Mouse (Mus musculus) lung, adult 2 months (tissue): ENCODE data around the gene Hspb1. TPM values are rescaled to one million over a fixed set of nuclear protein-coding genes. Genes with fewer than 3 reads are reported as not detected.
A peak's percentile ranks its signal among the peaks of the same experiment; 100 is the strongest.

Experiments used
- DNase-seq: peaks from one replicate; pipeline ENCODE4 v3.0.0; 2022
- H3K4me1 ChIP-seq: fragments of 200-500 bp; 2 replicates; pipeline ENCODE4 v1.6.1; 2011; ENCODE audit warnings: low read length; ENCODE audit not compliant: control insufficient read depth, insufficient read depth
- H3K4me3 ChIP-seq: fragments of 200-500 bp; replicated peaks from 2 replicates; pipeline ENCODE3; 2011; ENCODE audit warnings: low read depth, mild to moderate bottlenecking, control low read depth, low read length; ENCODE audit errors: extremely low read depth
- CTCF ChIP-seq: fragments of 200-500 bp; IDR thresholded peaks from 2 replicates; pipeline ENCODE4 v1.5.1; 2011; ENCODE audit warnings: mild to moderate bottlenecking, low read length, control low read depth; ENCODE audit not compliant: insufficient read depth
- POLR2A ChIP-seq: fragments of 200-500 bp; IDR thresholded peaks from 2 replicates; pipeline ENCODE4 v1.6.1; 2011; ENCODE audit warnings: low read depth, mild to moderate bottlenecking, control low read depth, low read length, borderline replicate concordance; ENCODE audit errors: extremely low read depth
- WGBS: fragments of 180-500 bp; shearing (Covaris S2); methylation state at CpG from one replicate; pipeline ENCODE4 v1.1.7; 2018; 5-methylcytosine and 5-hydroxymethylcytosine counted together
- polyA plus RNA-seq: library from polyadenylated mRNA; depleted of rRNA; stranded (reverse); fragments of >200 nt; gene quantifications from 2 replicates; pipeline ENCODE4 v1.2.3, GENCODE M21; 2012

Gene Hspb1
- polyA plus RNA-seq, 1 experiment = 589 TPM

- no peak for TF ChIP-seq POLR2A
- no peak overlapping the region for H3K4me3 ChIP-seq
- peaks cover 24% of the 10 kb centered on the region for H3K4me1 ChIP-seq
- WGBS = 92% methylated on average over 8 of the region's 8 CpGs
- DNase-seq = no peak
Measured at GRCm38 (mm10) chr5:135917327-135918058, 29.8 kb downstream of the Hspb1 start.

- 89% methylated on average over 5 of the region's 5 CpGs for WGBS
- no peak for TF ChIP-seq POLR2A
- no peak for TF ChIP-seq CTCF
- DNase-seq = no peak
- H3K4me1 ChIP-seq = peaks cover 24% of the 10 kb centered on the region
- no peak overlapping the region for H3K4me3 ChIP-seq
Measured at GRCm38 (mm10) chr5:135918059-135918437, 30.3 kb downstream of the Hspb1 start.

- 94% methylated on average over 5 of the region's 5 CpGs for WGBS
- H3K4me3 ChIP-seq = no peak overlapping the region
- H3K4me1 ChIP-seq = peaks cover 22% of the 10 kb centered on the region
- TF ChIP-seq POLR2A = no peak
- no peak for TF ChIP-seq CTCF
- no peak for DNase-seq
Measured at GRCm38 (mm10) chr5:135918593-135918992, 30.9 kb downstream of the Hspb1 start.

- 84% methylated on average over 3 of the region's 3 CpGs for WGBS
- no peak for DNase-seq
- Histone ChIP-seq H3K4me1 (peaks cover 16% of the 10 kb centered on the region), H3K4me3 (no peak overlapping the region)
- TF ChIP-seq POLR2A = no peak
- no peak for TF ChIP-seq CTCF
Measured at GRCm38 (mm10) chr5:135919902-135920301, 32.2 kb downstream of the Hspb1 start.

GRCm38 (mm10) chr5:135923901-135924300, 36.2 kb downstream of the Hspb1 start:
- 87% methylated on average over 7 of the region's 7 CpGs for WGBS
- DNase-seq = no peak
- TF ChIP-seq POLR2A = no peak
- TF ChIP-seq CTCF = no peak

GRCm38 (mm10) chr5:135929685-135930424, 42.1 kb downstream of the Hspb1 start:
- Histone ChIP-seq H3K4me1 (no peaks in the 10 kb centered on the region), H3K4me3 (no peak overlapping the region)
- WGBS = 74% methylated on average over 6 of the region's 6 CpGs
- TF ChIP-seq POLR2A (no peak), CTCF (no peak)
- DNase-seq = no peak

More at GRCm38 (mm10) chr5:135923901-135924300, 36.2 kb downstream of the Hspb1 start:
- H3K4me3 ChIP-seq = no peak overlapping the region
- H3K4me1 ChIP-seq = no peaks in the 10 kb centered on the region

GRCm38 (mm10) chr5:135931526-135931925, 43.8 kb downstream of the Hspb1 start:
- no peak for DNase-seq
- TF ChIP-seq CTCF (no peak), POLR2A (no peak)
- Histone ChIP-seq H3K4me1 (peaks cover 6% of the 10 kb centered on the region), H3K4me3 (no peak overlapping the region)
- 79% methylated on average over 9 of the region's 9 CpGs for WGBS

GRCm38 (mm10) chr5:135932359-135932758, 44.6 kb downstream of the Hspb1 start:
- DNase-seq = no peak
- Histone ChIP-seq H3K4me1 (peaks cover 6% of the 10 kb centered on the region), H3K4me3 (no peak overlapping the region)
- 64% methylated on average over 2 of the region's 2 CpGs for WGBS
- TF ChIP-seq POLR2A (no peak), CTCF (no peak)

GRCm38 (mm10) chr5:135933222-135933899, 45.6 kb downstream of the Hspb1 start:
- TF ChIP-seq POLR2A (no peak), CTCF (no peak)
- 8% methylated on average over 12 of the region's 12 CpGs for WGBS
- Histone ChIP-seq H3K4me3 (peak overlapping the region; percentile 98), H3K4me1 (peaks cover 6% of the 10 kb centered on the region)
- no peak for DNase-seq
